In genomic region chr12:79597351-79597750, GRCm38 (mm10) we compare ENCODE assay signal across 28 mouse cellular contexts.
DNase-seq lines count a peak whose midpoint lies in the region; ATAC-seq and TF ChIP-seq lines count a peak whose summit lies in the region.
"Had no signal": no experiment of that assay in that cellular context is flagged by ENCODE, and none has a peak within 500 bp of the region (broad histone marks: within the 10 kb centered on the region; RNA-seq: fewer than 3 reads in every experiment).

No protein-coding gene starts in this region.

- H3K4me1 ChIP-seq in embryonic facial prominence, embryonic 14.5 days (ENCODE audit: control insufficient read depth, insufficient read depth, low read length) = peaks cover 17% of the 10 kb centered on the region
- peaks cover 48% of the 10 kb centered on the region for H3K4me1 ChIP-seq in limb, embryonic 13.5 days
- H3K4me1 ChIP-seq: forebrain, embryonic 15.5 days; hindbrain, embryonic 13.5 days; neural tube, embryonic 15.5 days had no signal

- H3K9me3 ChIP-seq in embryonic facial prominence, embryonic 14.5 days (ENCODE audit: control insufficient read depth, low read length) = no peaks in the 10 kb centered on the region
- H3K9me3 ChIP-seq in limb, embryonic 13.5 days = no peaks in the 10 kb centered on the region
- H3K9me3 ChIP-seq: forebrain, embryonic 15.5 days; G1E; hindbrain, embryonic 13.5 days; lung, embryonic 15.5 days; neural tube, embryonic 15.5 days had no signal

- no peak for DNase-seq in gastrocnemius, adult 2 months
- no peak for DNase-seq in gastrocnemius, postnatal 25 days
- DNase-seq in 3134 (ENCODE audit: extremely low read depth, insufficient read length, low spot score) = peak; percentile 38
- no peak for DNase-seq in embryonic facial prominence, embryonic 14.5 days (ENCODE audit: low spot score)
- DNase-seq in left cerebral cortex, adult 8-10 months (ENCODE audit: low spot score in 2 of 2) = no peak
- DNase-seq in cerebellum, adult 11 months = no peak
- no peak for DNase-seq in left cerebral cortex, adult 9 months (ENCODE audit: low spot score in 2 of 2)
- DNase-seq: adrenal gland, adult 8-10 months; B cell, adult 2 months; cerebellum, adult 2 months; gastrocnemius, postnatal 14 days; heart, adult 18-20 months; heart, postnatal 36 days; kidney, adult 18-20 months; right cerebral cortex, adult 18-20 months; right cerebral cortex, postnatal 4 days had no signal

- 81% methylated on average over 2 of the region's 2 CpGs for WGBS in embryonic facial prominence, embryonic 14.5 days
- WGBS in limb, embryonic 13.5 days = 85% methylated on average over 2 of the region's 2 CpGs

- no peak overlapping the region for H3K4me2 ChIP-seq in embryonic facial prominence, embryonic 14.5 days (ENCODE audit: low read depth, low read length)
- no peak overlapping the region for H3K4me2 ChIP-seq in limb, embryonic 13.5 days (replicated peaks)
- H3K4me2 ChIP-seq: forebrain, embryonic 15.5 days; hindbrain, embryonic 13.5 days; lung, embryonic 15.5 days; neural tube, embryonic 15.5 days had no signal

- intact Hi-C loops in gastrocnemius, adult 2 months (cut with DNase I) = no loop called here

- H3K4me3 ChIP-seq in gastrocnemius, adult 2 months = no peak overlapping the region
- H3K4me3 ChIP-seq in embryonic facial prominence, embryonic 14.5 days (ENCODE audit: low read depth, low read length) = no peak overlapping the region
- no peak overlapping the region for H3K4me3 ChIP-seq in limb, embryonic 13.5 days
- H3K4me3 ChIP-seq: forebrain, embryonic 15.5 days; hindbrain, embryonic 13.5 days; left cerebral cortex, adult 2 months; lung, embryonic 15.5 days; neural tube, embryonic 15.5 days had no signal

- H3K36me3 ChIP-seq in embryonic facial prominence, embryonic 14.5 days (ENCODE audit: control insufficient read depth, insufficient read depth, low read length) = no peaks in the 10 kb centered on the region
- no peaks in the 10 kb centered on the region for H3K36me3 ChIP-seq in limb, embryonic 13.5 days
- H3K36me3 ChIP-seq: forebrain, embryonic 15.5 days; hindbrain, embryonic 13.5 days; lung, embryonic 15.5 days; neural tube, embryonic 15.5 days had no signal

- no peak for ATAC-seq in embryonic facial prominence, embryonic 14.5 days (ENCODE audit: low read depth)
- no peak for ATAC-seq in limb, embryonic 13.5 days (ENCODE audit: low FRiP score, low read depth)
- ATAC-seq: activated CD4-positive, CD25-positive, alpha-beta regulatory T cell, adult 4 months; forebrain, embryonic 15.5 days had no signal

- H3K27me3 ChIP-seq in embryonic facial prominence, embryonic 14.5 days (replicated peaks; ENCODE audit: control insufficient read depth, insufficient read depth, low read length) = no peaks in the 10 kb centered on the region
- no peaks in the 10 kb centered on the region for H3K27me3 ChIP-seq in limb, embryonic 13.5 days
- H3K27me3 ChIP-seq: CH12.LX; forebrain, embryonic 15.5 days; hindbrain, embryonic 13.5 days; lung, embryonic 15.5 days; neural tube, embryonic 15.5 days had no signal

- no peak for TF ChIP-seq CTCF in gastrocnemius, adult 2 months (IDR thresholded peaks at IDR 0.05)

- H3K9ac ChIP-seq in embryonic facial prominence, embryonic 14.5 days (ENCODE audit: low read depth, low read length) = no peak overlapping the region
- no peak overlapping the region for H3K9ac ChIP-seq in limb, embryonic 13.5 days
- H3K9ac ChIP-seq: forebrain, embryonic 15.5 days; hindbrain, embryonic 13.5 days; liver, embryonic 14.5 days; lung, embryonic 15.5 days; neural tube, embryonic 15.5 days had no signal

- H3K27ac ChIP-seq in gastrocnemius, adult 2 months = peak overlapping the region; percentile 83; the same call in 1 of the 2 replicates
- H3K27ac ChIP-seq in embryonic facial prominence, embryonic 14.5 days (replicated peaks; ENCODE audit: low read depth, low read length) = 0 out of 2 replicates have a peak overlapping the region, but pooled peaks have one; percentile 65
- peak overlapping the region; percentile 44; the same call in 1 of the 2 replicates for H3K27ac ChIP-seq in limb, embryonic 13.5 days
- H3K27ac ChIP-seq: forebrain, embryonic 15.5 days; hindbrain, embryonic 13.5 days; kidney, postnatal 0 days; left cerebral cortex, adult 2 months; liver, embryonic 14.5 days; macrophage; neural tube, embryonic 15.5 days had no signal
